Mouse (Mus musculus) kidney, adult 8-10 months (tissue): ENCODE results near the gene Apom.
"Not testable (repeated sequence)": the region's sequence is repeated elsewhere in the genome, so short reads cannot be mapped to it uniquely, and the experiment has no call there.

Source experiments
- DNase-seq, 2 experiments: peaks; one replicate each; pipeline ENCODE4 v3.0.0; 2022

Apom gene

DNA sequence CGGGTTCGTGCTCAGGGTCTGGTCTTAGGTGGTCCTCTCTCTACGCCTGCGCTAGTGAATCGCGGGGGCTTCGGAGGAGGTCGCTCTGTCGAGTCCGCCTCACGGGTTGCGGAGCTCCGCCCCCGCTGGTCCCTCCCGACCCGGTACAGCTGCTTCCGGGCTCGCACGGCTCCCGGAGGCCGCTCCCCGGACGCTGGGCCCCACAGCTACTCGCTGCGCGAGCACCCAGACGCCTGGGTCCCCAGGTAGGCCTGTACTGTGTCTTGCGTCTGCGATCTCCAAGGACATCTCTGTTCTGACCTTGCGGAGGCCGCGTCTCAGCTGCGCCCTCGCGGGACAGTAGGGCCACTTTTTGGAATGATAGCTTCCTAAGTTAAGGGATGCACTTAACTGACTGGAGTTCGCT lies 5.6 kb downstream of the Apom start, which contains the start of gene D17H6S53E:
TSS of gene D17H6S53E (plus strand) at position 168 of the 406 bp plus-strand sequence.
- DNase-seq, result peak; percentile 66 to 69

DNA sequence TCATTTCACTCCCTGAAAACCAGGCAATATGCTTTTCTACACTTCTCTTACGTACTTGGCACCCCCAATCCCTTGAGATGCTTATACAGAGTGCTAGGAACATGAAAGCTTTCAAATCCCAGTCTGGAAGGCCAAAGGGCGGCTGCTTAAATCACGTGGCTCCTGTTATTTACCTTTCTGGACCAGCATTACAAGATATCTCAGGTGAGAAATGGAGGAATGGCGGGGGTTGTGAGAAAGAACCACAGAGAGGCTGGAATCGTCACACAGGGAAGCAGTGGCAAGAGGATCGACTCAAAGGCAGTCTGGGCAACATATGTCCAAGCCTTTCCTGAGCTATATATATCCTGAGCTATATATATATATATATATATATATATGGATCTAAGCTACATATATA lies 6.3 kb downstream of the Apom start:
- no peak for DNase-seq

DNA sequence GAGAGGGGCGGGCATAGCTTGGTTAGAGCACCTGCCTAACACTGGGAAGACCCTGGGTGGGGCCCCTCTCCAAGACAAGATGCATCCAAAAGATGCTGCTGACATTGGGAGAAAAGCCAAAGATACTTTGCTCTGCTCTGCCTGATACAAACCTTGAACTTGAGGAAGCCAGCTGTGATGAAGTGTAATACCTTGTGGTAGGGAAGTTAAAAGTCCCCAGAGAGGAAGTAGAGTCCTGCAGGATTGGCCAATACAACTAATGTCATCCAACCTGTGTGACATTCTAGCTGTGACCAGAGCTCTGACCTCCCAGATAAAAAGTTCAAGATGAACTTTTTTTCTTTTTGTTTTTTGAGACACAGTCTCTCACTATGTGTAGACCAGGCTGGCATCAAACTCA lies 6.8 kb downstream of the Apom start:
- DNase-seq, result no peak

DNA sequence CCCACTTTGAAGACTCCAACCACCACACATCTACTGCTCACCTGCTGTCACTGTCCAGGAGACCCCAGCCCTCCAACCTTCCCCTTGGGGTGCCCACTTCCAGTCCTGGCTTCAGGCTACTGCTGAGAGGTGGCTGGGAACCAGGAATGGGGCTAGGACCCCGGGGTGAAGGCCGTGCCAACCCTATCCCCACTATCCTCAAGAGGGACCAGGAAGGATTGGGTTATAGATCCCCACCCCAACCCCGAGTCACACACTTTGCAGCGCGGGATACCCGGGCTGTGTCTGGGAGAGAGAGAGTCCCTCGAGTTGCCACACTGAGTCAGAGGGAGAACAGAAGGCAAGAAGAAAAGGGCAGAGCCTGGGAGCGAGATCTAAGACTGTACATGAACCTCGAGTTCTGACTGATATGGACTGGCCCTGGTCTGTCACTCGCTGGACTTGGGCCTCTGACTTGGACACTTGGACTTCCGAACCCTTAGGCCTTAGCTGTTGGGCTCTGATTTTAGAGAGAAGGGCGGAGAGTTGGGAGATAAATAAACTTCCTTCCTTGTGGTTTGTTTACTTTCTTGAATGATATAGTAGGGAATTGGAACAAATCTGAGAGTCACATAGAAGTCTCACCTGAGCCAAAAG lies 7.5 kb downstream of the Apom start:
- DNase-seq, result not testable (repeated sequence)

DNA sequence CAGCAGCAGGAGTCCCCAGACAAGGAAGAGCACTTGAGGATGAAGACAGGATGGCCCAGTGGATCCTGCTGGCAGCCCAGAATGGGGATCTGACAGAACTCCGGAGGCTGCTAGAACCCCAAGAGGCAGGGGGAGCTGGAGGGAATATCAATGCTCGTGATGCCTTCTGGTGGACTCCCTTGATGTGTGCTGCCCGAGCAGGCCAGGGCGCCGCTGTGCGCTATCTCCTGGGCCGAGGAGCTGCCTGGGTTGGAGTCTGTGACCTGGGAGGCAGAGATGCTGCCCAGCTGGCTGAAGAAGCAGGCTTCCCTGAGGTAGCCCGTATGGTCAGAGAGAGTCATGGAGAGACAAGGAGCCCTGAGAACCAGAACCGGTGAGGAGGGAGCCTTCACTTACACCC lies 8.6 kb downstream of the Apom start:
- not testable (repeated sequence) for DNase-seq

DNA sequence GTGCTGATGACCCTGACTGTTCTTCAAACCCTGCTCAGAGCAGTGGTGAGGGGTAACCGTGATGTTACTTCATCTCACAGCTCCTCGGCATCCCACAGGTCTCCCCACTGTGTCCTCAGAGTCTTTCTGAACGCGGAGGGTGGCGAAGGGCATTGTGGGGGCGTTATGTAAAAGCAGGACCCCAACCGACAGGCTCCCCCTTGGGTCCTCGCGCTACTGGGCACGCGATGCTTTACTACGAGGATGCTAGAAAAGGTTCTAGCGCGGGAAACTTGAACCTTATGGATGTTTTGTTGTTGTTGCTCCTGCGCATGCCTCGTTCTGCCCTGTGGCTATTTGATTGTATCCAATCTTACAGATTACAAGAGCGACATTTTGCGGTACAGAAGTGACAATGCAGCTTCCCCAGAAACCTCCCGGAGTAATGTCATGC lies 10.0 kb downstream of the Apom start, which contains the start of gene Csnk2b:
TSS of gene Csnk2b (minus strand) at position 183 of the 433 bp plus-strand sequence.
- peak; percentile 44 to 51 for DNase-seq

DNA sequence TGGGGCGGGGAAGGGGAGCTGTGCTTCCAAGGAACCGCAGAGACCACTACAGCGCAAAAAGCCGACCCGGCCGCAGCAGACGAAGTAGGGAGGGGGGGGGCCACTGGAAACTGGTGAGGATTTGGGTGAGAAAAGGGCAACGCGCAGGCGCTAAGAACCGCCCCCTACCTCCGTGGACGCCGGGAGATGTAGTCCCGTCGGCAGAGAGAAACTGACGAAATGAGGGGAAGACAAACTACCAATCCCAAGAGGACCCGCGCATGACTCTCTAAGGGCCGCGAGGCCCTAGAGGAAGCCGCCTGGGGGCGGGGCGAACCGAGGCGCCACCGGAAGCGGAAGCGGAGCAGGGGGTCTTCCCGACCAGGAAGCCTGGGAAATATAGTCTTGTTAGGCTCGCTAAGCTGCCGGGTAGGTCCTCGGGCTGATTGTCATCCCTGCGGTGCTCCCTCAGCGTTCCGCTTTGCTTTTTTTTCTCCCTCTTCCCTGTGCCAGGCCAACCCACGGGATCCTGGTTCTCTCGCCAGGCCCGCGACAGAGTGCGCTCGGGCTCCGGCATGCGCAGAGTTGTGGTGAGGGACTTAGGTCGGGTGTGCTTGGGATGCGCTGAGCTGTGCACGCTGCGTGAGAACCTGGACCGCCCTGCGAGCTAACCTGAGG lies 10.6 kb downstream of the Apom start, which contains the start of gene Gpank1:
TSS of gene Gpank1 (plus strand) at position 313 of the 657 bp plus-strand sequence.
- peak; percentile 98 to 99 for DNase-seq

DNA sequence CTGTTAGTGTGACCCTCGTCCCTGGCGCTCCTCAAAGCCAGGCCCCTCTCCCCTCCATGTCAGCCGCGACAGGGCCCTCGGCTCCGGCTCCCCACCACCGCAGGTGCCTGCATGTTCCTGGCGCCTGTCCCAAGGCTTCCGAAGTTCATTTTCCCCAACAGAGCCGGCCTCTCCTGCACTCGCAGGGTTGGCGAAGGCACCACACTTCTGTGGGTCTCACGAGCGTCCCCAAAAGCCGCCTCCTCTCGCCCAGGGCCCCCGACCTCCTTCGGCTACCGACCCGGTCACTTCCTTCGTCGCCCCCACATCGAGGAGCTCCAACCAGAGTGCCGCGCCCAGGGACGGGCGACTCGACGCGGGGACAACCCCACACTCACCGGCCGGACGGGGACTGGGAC lies 11.1 kb downstream of the Apom start:
- DNase-seq, result peak; percentile 49 to 58

DNA sequence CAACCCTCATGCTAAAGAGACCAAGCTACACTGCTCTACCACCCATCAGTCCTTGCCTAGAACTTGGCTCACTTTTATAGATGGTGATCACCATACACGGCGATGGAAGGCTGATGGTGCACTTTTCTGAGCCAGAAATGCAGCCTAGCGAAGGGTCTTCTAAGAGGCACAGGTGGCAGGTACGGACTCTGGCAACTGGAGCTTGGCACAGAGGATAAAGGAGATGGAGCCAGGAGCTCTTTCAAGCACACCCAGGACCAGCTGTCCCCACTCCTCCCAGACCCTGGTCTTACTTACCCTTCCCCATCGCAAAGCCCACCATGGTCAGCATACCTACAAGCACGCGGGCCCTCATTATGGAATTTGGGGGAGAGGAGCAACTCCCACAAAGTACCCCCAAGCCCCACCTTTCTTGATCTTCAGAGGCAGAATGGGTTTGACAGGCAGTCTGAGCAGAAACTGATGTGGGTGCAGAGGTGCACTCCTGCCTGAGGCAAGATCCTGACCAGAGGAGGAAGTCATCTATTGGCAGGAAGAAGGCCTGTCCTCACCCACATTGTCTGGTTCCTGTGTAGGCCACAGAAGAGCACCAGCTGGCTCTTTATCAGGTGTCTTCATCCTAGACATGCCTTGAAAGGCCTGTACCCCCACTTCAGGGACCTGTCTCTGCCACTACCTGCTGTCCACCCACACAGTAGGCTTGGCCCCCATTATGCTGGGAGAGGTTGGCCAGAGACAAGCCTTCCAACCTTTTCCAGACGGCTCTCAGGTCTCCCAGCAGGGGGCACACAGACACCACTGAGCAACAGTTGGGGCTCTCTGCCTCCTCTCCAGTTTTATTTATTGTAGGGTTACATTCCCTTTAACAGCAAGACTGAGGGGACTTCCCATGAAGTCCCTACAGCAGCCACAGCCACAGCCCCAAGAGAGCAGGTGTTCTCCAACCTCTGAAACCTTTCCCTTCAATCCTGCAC lies 16.5 kb downstream of the Apom start, which contains the start of gene Ly6g5b:
TSS of gene Ly6g5b (minus strand) at position 383 of the 974 bp plus-strand sequence.
- no peak for DNase-seq

DNA sequence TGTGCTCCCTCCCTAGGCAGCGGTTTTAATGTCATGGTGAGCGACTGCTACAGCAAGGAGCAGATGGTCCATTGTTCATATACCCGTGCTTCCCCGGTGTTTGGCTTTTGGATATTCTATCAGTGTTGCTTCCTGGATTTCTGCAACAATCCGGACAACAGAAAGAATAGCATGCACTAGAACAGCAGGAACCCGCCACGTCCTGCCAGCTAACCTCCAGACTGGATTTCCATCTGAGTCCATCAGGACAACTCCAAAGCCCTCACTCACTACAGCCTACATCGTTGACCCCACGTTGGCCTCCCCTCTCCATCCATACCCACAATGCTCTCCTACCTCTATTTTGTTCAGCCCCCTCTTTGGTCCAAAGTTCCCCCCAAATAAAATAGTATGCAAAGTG lies 20.1 kb downstream of the Apom start:
- no peak for DNase-seq

DNA sequence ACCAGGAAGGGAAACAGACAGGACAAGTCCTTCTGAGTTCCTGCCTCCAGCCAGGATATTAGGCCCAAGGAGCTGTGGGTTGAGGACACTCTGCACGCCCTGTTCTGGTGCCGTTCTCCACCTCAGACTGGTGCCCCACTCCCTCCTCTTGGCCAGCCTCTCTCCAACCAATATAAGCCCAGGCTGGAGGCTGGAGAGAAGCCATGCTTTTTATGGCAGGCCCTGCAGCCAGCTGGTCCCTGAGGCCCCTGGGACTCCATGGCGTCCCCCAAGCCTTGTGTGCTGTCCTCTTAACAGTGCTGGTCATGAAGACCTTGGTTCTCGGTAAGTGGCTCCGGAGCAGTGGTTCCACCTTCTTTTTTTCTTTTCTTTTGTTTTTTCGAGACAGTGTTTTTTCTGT lies 23.8 kb downstream of the Apom start, which contains the start of gene Ly6g5c:
TSS of gene Ly6g5c (plus strand) at position 183 of the 400 bp plus-strand sequence.
- no peak for DNase-seq

DNA sequence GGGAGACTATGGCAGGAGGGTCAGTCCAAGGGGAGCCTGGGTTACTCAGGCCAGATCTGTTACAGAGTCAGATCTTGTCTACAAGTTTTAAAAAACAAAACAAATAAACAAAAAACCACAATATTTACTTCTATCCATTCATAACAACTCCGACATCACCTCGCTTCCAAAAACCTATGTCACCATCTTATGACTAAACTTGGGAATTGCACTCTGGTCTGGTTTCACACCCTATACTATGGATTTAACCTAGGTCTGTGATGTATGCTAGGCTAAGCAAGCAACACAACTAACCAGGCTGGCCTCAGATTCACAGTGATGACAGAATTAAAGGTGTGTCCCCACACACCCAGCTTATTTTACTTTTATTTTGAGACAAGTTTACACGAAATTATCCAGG lies 25.3 kb downstream of the Apom start:
- DNase-seq, result no peak

DNA sequence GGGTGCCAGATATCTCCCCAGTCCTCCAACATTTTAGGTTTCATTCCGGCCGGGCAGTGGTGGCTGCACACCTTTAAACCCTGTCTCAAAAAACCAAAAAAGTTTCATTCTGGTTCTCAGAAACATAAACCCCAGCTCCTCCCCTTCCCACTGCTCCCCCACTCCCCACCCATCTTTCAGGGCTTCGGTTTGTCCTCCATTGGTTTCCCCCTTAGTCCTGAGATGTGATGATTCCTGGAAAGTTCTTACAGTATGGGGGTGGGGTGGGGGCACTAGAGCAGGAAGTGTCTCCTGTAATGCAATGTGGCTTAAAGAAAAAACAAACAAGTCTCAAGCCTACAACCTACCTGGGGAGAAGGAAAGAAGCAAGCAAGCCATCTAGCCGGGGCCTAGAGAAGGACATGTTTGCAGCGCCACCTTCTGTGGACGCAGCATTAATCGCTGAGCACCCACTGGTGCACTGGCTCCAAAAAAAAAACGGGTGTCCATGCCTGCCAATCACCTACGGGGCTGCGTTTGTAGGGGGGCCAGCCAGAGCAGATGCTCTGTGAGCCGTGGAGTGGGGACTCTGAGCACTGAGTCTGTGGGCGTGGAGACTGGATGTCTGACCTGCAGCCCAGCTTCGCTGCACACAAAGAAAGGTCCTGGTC lies 26.0 kb downstream of the Apom start:
- peak in 1 of 2 experiments; percentile 45 for DNase-seq

DNA sequence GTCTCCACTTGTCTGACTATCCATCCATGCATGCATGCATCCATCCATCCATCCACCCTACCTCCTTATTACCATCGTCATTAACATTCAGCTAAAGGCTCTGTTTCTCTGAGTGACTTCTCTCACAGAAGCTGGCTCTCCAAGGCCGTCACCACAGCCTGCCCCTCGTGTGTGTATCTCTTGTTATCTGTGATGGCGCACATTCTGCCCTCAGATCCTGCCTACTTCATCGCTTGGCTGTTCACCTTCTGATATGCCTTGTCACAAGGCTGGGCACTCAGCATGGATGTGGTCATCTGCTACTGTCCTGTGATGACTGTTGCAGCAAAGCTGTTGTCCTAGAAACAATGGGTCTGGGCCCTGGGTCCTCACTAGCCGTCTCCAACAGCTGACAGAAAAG lies 27.1 kb downstream of the Apom start:
- DNase-seq, result no peak

DNA sequence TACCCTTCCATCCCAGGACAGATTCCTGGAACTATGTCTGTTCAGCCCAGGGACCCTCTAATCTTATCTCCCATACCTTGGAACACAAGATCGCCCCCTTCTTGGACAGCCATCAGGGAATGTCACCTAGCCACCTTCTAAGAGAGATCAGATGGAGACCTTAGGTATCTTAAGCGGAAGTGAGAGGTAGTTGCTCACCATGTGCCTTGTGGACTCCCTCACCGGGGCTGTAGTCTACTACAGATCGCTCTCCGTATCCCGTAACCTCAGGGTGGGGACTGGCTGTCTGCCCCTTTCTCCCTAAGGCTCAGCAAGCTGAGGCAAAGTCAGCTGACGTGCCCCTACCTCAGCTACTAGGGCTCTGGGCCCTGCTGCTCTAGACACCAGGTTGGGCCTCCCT lies 27.8 kb downstream of the Apom start:
- DNase-seq, result no peak

DNA sequence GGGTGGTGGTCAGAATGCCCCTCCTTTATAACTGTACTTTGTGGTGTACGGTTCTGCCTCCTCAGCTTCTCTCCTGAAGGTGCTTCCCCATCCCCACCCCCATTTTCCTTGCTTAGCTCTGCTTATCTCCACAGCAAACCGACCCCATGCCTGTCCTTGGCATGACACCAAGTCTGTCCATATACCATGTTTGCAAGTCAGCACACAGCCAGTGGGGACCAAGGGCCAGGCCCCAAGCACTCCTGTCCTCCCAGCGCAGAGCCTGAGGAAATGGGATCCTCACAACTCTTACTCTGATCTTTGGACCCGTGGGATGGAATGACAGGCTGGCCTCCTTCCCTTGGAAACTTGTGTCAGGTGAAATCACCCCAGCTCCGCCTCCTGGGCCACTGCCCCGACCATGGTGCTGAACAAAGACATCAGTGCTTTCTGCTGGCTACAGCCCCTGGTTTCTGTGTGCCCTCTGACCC lies 28.6 kb downstream of the Apom start:
- peak; percentile 75 to 82 for DNase-seq

DNA sequence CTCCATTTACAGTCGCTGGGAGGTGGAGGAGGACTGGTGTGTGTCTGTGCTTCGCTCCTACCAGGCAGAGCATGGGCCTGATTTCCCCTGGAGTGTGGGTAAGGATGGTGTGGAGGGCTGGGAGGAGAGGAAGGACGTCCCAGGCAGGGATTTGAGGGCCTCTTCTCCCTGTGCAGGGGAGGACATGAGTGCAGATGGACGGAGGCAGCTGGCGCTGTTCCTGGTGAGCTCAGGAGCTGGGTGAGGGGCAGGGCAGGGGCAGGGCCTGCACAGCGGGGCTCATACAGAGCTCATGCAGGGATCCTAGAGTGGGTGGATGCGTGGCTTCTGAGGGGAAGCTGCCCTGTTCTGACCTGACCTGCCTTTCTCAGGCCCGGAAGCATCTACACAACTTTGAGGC lies 29.6 kb downstream of the Apom start:
- no peak for DNase-seq

DNA sequence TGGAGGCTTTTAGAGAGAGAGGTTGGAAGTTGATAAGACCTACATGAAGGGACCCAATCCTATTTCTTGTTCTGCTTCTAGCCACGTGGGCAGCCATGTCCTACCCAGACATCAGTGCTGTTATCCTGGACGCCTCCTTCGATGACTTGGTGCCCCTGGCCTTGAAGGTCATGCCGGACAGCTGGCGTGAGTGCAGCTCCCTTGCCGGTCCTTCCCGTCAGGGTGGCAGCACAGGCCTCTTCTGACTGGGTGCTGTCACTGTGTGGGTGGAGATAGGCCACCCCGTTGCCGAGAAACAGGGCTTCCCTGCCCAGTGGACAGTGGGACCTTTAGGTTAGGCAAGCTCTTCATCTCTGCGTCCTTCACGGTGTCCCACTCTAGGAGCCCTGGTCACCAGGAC lies 30.7 kb downstream of the Apom start:
- no peak for DNase-seq

DNA sequence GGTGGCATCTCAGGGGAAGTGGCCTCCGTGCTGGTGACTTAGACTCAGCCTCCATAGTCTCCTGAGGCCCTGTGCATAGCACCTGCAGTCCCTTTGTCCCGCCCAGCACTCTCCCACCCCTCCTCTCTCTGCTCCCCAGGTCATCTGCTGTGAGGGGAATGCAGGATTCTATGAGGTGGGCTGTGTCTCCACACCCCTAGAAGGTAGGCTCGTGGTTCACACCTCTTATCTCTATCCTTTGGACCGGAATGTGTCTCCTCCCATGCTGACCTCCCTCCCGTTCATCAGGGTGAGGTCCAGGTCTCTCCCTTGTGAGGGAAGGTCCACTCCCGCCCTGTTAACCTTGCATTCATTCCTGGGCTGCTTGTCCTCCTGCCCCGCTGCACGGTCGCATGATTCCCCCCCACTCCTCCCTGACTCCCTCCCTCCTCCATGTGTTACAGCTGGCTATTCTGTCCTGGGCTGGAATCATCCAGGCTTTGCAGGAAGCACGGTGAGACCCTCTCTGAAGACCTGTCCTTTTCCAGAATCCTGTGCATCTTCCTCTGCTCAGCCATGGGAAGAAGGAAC lies 31.6 kb downstream of the Apom start:
- no peak for DNase-seq

DNA sequence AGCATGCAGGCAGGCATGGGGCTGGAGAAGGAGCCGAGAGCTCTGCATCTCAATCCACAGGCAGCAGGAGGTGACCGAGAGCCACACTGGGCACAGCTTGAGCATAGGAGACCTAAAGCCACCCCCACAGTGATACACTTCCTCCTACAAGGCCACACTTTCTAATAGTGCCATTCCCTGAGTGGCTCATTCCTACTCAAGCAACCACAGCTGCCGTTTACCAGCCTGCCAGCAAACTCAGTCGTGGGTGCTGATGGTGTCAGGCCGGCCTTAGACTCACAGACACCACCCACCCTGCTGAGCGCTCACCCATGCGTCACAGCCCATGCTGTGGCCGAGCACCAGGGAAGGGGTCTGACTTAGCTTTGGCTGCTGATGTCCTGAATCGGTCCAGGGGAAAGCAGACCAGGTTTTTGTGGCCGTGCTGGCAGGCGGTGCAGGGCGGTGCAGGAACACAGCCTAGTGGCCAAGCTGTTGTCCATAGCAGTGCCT lies 34.6 kb downstream of the Apom start:
- DNase-seq, result no peak

DNA sequence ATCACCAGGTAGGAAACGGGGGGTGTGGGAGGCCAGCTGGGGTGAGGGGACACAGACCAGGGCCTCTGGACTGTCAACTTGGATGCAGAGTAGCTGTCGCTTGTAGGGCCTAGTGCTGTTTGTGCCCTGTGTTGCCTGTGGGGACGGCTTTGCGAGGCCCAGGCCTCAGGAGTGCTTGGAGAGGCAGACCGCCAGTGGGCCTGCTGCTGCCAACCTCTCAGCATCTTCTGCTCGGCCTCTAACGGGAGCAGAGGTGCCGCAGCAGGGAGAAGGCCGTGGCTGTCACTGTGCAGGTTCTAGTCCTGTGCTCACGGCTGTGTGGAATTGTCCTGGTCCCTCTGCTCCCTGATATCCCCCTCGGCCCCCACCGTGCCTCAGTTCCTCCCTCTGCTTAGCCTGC lies 35.3 kb downstream of the Apom start:
- DNase-seq, result no peak
